Mouse (Mus musculus) heart, adult 8-10 months (tissue): Measurements from ENCODE around the gene Ascc1. TPM values are rescaled to one million over a fixed set of nuclear protein-coding genes. Genes with fewer than 3 reads are reported as not detected.

Source experiments
- DNase-seq: peaks from one replicate; pipeline ENCODE4 v3.0.0; 2022; ENCODE audit warnings: low spot score
- total RNA-seq, 4 experiments: library from RNA; stranded (reverse); gene quantifications; 2 replicates each; pipeline ENCODE4 v1.2.4; 2022

Gene Ascc1
- total RNA-seq, 4 experiments from 2014 or later: 22.3 to 26.7 (median 24.4) TPM

DNA sequence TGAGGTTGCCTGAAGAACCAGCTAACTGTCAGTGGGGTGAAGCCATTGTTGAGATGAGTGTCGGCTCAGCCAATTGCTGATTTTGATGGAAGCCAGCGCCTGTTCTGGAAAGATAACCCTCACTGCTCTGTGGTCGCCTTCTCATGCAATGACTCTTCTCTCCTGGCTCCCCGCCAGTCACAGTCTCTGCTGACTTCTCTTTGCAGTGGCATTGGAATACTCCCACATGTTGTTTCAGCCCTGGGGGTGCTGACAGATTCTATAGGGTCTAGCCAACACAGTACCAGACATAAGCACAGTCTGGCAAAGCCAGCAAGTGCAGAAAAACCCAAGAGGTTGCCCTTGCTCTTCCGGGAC lies 75.9 kb downstream of the Ascc1 start:
- peak; percentile 35 for DNase-seq

DNA sequence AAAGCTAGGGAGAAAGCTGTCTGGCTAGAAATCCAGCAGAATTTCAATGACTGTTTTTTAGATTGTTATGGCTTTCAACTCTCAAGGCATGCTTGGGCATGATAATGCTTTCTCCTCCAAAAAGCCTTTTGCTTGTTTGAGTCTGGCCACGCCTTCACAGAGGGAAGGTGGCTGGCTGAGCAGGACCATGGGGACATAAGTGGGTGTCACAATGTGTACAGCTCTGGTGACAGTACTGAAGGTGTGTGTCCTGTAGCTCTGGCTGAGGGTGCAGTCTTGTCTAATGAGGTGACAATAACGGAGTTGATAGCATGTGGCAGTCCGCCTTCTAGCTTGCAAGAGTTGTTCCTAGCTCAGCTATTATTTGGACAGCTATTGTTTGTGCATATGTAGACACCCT lies 77.6 kb downstream of the Ascc1 start:
- no peak for DNase-seq

DNA sequence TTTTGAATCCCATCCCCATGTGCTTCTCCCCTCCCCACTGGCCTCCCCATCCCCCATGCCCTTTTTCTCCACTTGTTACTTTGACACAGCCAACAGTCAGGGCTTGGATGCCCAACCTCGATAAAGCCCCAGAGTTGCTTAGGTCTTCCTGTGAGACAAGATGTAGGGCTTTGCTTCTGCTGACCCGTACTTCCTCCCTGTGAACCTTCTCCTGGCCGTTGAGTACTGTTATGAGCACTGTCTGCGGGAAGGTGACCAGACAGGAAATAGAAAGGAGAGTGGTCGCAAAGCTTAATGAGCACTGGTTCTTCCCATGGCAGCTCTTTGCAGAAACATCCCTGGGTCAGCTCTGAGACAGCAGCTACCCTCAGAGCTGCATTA lies 78.0 kb downstream of the Ascc1 start:
- DNase-seq: no peak

DNA sequence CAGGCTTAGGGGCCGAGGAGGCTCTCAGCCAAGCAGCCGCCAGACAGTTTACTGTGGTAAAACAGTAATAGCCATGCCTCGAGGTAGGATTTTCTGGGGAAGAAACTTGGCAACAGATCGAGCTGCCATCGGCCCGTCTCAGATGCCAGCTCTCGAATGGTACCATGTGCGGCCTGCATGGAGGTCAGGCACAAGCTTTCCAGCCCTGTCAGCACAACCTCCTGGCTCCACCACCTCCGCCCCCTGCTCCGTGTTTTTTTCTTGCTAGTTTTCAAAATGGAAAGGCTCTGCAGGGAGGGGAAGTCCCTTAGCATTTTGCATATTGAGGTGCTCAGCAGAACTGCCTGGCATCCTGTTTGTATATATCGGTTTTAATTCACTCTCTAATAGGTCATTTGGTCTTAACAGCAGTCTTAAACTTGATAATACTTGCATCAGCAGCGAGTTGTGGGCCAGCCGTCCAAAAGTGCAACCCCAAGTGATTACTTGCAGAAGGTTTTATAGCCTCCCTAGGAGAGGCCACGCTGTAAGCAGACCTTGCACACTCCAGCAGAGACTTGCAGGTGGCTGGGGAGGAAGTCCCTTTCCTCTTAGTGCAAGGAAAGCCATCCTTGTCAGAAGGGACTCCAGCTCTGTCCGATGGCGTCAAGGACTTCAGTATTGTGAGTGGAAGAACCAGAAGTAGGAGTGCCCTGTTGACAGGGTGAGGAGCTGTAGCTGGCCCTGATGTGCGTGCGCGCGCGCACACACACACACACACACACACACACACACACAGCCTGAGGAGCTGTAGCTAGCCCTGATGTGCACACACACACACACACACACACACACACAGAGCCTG lies 78.6 kb downstream of the Ascc1 start:
- peak; percentile 40 for DNase-seq

DNA sequence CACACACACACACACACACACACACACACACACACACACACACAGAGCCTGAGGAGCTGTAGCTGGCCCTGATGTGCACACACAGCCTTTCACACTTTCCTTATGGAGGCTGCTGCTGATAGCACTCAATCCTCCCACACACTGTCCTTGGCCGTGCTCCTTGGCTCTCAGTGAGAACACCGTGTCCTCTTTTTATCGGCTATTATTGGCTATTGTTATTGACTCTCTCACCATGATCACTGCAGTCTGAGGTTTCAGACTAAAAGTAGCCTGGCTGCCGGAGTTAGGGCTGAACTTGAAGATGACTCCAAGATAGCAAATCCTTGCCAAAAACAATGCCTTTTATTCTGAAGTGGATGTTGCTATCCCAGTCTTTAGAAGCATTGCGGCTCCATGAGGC lies 79.3 kb downstream of the Ascc1 start:
- peak; percentile 93 for DNase-seq

DNA sequence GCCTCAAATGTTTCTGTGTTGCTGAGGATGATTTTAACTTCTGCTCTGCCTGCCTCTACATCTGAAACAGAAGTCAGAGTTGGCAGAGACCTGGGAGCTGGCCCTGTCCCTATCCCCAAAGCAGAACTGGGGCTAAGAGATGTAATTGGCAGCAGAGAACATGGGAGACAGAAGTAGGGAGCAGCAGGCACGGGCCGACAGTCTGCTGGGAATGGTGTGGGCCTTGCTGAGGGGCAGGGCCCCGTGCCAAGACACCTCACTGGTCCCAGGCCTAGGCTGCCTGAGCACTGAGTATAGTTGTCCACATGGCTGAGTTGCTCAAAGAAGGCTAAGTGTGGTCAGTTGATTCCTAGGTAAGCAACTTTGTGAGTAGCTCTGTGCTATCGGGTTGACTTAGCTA lies 81.5 kb downstream of the Ascc1 start:
- no peak for DNase-seq

DNA sequence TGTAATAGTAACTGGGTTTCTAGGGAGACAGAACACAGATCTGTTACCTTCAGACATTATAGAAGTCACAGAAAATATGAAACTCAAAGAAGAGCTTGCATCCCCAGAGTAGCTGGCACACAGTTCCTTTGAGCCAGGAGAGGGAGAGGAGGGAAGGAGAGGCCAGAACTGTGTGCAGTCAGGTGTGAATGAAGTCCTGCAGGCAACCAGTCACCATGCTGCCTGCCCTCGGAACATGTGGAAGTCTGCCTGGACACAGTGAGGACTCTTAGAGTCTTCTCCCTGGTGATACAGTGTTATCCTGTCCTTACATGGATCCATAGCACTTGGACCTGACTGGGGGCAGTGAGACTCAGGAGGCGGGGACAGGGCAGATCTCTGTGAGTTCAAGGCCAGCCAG lies 89.7 kb downstream of the Ascc1 start:
- no peak for DNase-seq

DNA sequence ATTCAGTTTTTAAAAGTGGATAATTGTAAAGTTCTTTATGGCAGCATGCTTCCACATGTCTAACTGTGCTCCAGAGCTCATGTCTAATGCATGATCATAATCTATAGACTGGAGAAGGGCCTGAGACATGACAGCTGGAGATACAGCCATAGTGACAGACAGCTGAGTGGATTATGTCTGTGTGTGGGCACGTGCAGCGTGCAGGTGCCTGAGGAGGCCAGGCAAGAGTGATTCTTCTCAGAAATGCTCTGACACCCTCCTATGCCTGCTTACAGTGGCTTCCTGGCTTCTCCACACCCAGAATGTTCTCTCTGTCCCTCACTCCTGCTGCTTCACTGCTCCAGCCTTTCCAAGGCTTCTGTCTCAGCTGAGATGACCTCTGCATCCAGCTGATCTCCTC lies 91.1 kb downstream of the Ascc1 start:
- no peak for DNase-seq

DNA sequence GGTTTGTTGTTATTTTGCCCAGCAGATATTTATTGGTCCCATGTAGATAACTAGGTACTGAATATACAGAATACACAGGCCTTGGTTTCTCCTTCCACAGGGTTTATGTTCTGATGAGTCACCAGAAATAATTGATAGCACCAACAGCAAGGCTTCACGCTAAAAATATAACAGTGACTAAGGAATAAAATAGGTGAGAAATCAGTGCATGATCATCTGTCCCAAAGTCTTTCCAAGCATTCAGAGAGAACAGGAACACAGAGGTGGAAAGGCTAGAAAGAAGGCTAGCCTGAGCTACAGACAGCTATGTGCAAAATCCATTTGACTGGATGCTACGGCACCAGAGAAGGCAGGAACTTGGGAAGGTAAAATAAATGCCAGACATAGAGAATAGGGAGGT lies 93.0 kb downstream of the Ascc1 start:
- DNase-seq: no peak

DNA sequence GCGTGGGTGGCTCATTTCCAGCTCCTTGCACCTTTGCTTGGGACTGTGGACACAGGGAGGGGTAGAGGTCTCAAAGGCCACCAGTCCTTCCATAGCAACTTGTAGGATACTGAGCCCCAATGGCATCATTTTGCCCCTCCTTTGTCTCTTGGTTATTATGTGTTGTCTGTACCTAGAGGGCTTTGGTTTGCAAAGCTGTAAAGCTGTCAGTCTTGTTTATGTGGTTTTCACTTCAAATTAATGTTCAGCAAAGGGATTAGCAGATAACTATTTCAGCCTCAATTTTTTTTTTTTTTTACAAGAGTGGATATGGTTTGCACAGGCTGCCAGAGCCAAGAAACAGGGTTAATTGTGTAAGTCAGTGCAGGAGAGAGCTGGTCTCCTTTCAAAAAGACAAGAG lies 93.7 kb downstream of the Ascc1 start:
- no peak for DNase-seq

DNA sequence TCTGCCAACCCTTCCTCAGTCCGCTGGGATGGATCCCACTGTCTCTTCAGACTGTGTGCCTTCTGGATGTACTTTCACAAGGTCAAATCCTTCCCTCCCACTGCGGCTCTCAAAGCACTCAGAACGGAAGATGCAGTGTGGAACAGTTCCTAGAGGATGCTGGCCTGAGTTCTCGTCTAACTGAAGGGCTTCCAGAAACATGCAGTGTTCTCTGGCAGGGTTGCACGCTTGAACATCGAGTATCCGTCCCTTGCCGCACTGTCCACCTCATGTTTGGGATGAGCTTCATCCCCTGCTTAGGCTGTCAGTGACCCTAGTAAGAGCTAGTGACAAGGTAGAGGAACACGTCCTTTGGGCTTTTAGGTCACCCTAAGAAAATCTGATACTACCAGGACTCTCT lies 94.5 kb downstream of the Ascc1 start:
- DNase-seq: no peak

DNA sequence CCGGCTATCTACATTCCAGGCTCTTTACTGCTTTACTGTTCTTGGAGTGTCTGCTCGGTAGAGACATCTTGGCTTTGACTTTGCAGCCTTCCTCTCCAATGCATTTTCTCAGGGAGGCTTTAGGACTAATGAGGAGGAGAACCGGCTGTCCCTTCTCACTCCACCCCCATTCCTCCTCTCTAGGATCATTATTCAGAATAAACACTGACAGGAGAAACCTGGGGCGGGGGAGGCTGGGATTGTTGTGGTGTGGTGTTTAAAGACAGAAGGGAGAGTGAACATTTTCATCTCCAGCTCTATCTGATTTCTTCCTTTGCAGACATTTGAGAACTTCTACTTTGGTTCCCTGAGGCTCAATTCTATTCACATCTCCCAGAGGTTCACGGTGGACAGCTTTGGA lies 95.2 kb downstream of the Ascc1 start:
- no peak for DNase-seq

DNA sequence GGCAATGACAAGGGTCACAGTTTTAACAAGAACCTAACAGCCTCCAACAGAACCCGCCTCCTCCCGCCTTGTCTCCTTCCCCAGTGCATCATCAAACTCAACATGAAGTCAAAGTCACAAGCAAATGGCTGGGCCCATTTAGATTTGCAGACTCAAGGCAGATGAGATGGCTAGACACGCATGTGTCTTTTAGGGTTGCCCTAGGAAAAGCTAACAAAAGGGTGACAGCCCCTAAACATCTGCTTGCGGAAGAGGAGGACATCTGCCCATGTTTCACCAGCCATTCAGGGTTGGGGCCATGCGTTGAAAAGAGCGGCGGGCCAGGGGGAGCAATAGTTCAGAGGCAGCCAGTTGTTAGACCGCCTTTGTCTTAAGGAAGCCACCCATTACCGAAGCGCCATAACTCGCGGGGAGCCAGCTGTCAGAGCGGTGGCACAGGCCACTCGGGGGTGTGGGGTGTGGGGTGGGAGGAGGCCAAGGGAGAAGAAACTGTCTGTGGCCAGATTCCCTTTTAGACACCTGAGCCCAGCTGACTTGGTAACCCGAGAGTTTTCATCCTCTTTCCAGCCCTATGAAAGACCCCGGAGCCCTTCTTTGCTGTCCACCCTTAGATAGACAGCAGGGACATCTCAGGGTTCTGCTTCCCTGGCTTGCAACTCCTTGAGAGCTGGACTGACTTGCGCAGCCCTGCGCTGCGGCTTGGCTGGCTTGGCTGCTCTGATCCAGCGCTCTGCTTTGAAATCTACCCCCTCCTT lies 103.0 kb downstream of the Ascc1 start:
- DNase-seq: no peak

DNA sequence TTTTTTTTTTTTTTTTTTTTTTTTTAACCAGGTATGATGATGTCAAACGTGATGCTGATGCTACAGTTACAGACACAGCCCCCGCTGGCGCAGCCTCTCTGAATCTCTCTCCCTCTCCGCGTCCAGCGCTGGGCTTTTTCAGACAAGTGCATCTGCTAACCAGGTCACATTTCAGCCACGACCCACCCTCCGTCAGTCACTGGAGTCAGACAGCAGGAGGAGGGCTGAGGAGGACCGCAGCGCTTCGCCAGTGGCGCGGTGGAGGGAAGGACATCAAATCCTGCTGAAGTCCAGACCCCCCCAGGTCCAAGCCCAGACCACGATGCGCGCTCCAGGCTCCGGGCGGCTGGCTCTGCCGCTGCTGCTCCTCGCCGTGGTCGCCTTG lies 103.5 kb downstream of the Ascc1 start, which contains the start of gene Spock2:
Spock2 (plus strand) TSS at position 74 of the 385 bp plus-strand sequence.
- peak; percentile 27 for DNase-seq

DNA sequence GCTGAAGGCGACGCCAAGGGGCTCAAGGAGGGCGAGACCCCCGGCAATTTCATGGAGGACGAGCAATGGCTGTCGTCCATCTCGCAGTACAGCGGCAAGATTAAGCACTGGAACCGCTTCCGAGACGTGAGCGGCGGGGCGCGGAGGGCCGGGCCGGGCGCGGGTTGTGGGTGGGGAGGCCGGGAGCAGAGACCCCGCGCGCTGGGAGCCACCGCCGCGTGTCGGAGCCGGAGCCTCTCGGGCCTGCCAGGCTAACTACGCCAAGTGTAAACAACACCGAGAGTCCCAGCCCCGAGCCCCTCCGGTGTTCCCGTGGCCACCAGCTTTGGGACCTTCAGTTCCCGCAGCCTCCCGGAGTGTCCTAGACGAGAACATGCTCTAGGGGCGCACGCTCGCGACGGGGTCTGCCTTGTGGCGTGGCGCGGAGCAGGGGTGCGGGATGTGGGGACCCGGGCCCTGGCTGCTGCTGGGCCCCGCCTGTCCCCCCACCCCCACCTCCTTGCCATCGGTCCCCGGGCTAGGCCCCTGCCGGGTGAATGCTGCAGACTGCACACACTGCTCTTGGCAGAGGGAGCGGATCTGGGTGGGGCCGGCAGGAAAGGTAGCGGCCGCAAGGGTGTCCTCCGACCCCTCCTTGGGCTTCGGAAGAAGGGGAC lies 104.1 kb downstream of the Ascc1 start:
- DNase-seq: peak; percentile 49

DNA sequence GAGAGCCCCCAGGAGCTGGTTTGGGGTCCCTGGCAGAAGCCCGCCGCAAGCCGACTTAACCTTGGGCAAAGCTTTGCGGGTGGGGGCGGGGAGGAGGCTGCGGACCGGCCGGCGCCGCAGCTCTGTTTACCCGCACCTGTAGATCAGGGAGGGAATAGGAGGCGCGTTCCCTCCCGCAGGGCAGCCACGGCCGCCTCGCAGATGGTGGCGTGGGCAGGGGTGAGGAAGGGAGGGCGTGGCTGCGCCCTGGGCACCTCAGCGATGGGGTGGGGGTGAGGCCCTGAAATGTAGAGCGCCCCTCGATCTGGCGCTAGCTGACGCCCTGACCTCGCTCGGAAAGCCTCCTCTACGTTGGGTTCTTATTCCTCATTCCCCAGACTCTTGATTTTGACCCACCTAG lies 104.8 kb downstream of the Ascc1 start:
- no peak for DNase-seq

DNA sequence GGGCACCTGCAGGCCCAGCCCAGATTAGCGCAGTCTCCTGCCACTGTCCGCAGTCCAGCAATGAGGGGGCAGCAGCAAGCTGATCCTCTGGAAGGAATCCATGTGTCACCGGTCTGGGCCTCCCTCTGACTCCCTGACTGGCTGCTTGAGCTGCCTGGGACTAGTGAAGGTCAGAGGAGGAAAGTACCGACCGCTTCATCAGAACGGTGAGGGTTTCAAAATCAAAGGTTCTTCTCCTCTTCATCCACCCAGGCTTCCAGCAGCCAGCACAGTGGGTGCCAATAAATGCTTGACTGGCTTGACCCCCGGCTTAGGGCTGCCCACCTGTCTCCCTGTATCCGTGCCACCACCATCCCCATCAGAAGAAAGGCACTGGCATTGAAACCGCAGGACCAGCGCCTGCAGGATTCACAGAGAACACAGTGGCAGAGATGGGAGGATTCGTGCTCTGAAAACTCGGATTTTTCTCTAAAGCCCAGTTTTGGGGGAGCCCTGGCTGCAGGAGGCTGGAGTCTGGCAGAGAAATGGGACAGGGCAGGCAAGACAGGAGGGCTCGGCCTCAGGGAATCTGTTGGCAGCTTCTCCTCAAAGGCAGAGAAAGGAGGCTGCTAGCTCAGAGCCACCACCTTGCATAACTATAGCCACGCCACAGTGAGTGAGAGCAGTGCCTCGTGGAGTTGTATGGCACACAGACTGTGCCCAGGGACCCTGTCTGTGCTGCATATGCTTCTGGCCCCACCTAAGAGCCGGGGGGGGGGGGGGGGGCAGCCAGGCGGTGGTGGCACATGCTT lies 105.9 kb downstream of the Ascc1 start:
- no peak for DNase-seq

DNA sequence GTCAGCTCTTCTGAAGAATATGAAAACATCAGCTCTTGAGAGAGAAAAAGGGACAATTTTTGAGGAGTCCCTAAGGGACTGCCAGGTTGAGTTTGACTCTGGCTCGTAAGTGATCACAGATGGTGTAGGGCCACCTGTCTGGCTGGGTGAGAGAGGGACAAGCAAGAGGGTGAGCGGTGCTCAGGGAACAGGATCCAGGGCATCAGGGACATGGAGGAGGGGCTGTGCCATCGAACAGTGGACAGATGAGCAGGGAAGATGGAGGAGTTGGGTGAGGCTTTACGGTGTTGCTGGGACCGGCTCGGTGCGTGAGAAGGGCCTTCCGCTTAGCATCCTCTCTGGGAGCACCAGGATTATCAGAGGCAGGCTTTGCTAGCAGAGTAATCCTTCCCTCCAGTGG lies 106.7 kb downstream of the Ascc1 start:
- DNase-seq: no peak

DNA sequence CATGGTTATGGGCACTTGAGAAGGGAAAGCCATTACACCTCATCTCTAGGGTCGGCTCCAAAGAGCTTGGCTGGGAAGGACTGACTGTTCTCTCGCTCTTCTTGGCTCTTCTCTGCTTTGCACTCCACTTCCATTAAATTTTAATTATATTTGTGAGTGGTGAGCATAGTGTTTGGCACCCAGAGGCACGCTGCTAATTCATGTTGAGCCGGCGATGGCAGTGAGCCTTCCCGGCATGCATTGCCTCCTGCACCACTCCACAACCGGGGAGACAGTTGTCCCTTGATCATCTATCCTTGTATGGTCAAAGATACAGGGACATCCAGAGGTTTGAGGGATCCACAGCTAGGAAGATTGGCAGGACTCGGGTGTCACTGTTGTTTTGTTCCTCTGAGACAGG lies 107.4 kb downstream of the Ascc1 start:
- no peak for DNase-seq

DNA sequence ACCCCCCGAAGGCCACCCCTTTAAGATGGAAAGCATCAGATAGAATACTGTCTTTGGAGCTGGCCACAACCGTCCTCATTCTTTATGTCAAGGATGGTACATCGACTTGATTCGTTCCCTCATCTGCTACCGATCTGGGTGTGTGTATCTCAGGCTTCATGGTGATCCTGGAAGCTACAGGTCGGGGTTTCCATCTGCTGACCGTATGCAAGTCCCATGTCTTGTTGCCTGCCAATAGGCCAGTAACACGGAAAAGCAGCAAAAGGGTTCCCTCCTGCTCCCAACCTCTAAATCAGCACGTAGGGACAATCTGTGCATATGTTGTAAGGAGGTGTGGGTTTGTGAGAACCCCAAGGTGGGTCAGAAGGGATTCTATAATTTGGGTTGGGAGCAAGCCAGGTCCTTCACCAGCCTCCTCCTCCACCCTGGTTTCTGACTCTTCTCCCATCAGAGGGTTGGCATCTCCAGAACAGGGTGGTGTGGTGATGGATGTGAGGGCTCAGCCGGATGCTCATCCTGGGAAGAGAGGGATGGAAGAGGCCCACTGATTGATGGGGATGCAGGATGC lies 108.4 kb downstream of the Ascc1 start:
- no peak for DNase-seq

DNA sequence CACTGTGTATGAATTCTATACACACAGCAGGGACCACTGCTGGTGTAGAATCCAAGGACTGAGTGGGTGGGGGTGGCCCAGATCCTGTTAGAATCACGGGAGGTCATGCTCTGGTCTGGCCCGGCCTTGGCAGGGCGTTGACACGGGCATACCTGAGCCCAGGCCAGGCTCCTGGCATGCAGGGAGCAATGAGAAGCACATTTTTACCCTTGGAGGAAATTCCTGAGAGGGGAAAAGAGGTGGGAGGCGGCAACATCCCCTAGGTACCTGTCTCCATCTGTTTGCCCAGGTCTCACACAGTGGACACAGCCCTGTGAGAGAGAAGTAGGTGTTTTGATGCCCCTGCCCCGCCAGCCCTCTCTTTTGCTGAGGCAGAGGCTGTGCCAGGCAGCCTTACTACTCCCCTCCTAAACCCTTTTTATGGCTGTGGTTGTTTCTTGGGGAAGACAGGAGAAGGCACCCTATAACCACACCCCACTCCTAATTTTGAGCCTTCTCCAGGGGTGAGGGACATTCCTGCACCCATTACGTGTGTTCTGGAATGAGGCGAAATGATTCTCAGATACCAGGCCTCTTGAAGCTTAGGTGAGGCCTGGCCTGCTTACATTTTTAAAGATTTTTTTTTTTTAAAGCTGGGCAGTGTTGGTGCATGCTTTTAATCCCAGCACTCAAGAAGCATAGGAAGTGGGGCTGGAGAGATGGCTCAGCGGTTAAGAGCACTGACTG lies 111.5 kb downstream of the Ascc1 start:
- no peak for DNase-seq
